Mouse (Mus musculus): ENCODE results near the gene Phykpl.

GRCm38 (mm10) chr11:51644217-51644616, 59.7 kb downstream of the Phykpl start:
- TF ChIP-seq CTCF (IDR thresholded peaks at IDR 0.05; ENCODE audit: control insufficient read depth, insufficient read depth, insufficient read length) (no peak), USF1 (IDR thresholded peaks at IDR 0.05; ENCODE audit: low read depth) (no peak), CEBPB (IDR thresholded peaks at IDR 0.05; ENCODE audit: low read depth) (no peak), MAX (IDR thresholded peaks at IDR 0.05) (no peak), MYOG (IDR thresholded peaks at IDR 0.05; ENCODE audit: control insufficient read depth, extremely low read depth, insufficient read length) (no peak), MYOD1 (IDR thresholded peaks at IDR 0.05; ENCODE audit: control insufficient read depth, insufficient read length, low read depth) (no peak)

All from C2C12 (cell line).